Mouse (Mus musculus) pancreas, adult 10 weeks (tissue): ENCODE measurements around the gene Hist2h3b. TPM values are rescaled to one million over a fixed set of nuclear protein-coding genes. Genes with fewer than 3 reads are reported as not detected.

Experiments used
- polyA plus RNA-seq: library from polyadenylated mRNA; stranded (reverse); fragments of 350-450 nt; fragmentation: Illumina TruSeq; extraction: RNeasy Lipid Tissue Mini Kit (QIAGEN cat#74804); gene quantifications from one replicate; pipeline ENCODE4 v1.2.3, GENCODE M21; 2015; ENCODE audit warnings: low read depth, low replicate concordance; ENCODE audit not compliant: insufficient read depth

Gene Hist2h3b
- not detected for polyA plus RNA-seq

DNA sequence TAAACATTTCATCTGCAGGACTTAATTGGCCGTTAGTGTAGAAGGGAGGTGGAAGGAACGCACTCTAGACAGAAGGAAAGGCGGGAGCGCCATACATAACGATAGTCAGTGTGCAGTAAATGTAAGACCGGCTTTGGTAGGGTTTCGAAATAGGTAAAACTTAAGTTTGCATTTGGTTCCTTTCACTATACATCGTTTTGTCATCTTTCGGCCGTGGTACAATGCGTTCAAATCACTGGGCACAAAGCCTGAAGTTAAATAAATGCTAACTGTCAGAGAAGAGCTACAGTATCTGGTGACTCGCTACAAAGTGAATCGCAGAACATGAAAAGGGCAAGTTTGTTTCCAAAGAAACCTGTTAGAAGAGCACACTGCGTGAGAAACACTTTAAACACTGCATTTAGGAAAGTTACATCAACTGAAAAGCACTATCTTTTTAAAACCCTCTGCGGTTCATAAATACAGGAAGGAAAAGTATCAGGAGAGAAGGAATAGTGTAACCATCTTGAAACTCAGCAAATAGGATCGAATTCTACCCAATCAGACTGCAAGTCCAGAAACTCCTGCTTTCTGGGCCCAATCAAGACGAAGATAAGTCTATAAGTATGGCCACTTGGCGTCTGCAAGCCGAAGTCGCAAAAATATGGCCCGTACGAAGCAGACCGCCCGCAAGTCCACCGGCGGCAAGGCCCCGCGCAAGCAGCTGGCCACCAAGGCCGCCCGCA lies at the start of gene Hist2h3b:
Gene Hist2h3b (plus strand): TSS at position 604 of the 725 bp plus-strand sequence.

GRCm38 (mm10) chr3:96219661-96220130 lies 48.8 kb upstream of the Hist2h3b start, which contains the start of the genes Bola1 and Hist2h2ab:
TSS of gene Bola1 (minus strand) at chr3:96219709.
TSS of gene Hist2h2ab (plus strand) at chr3:96219865.

DNA sequence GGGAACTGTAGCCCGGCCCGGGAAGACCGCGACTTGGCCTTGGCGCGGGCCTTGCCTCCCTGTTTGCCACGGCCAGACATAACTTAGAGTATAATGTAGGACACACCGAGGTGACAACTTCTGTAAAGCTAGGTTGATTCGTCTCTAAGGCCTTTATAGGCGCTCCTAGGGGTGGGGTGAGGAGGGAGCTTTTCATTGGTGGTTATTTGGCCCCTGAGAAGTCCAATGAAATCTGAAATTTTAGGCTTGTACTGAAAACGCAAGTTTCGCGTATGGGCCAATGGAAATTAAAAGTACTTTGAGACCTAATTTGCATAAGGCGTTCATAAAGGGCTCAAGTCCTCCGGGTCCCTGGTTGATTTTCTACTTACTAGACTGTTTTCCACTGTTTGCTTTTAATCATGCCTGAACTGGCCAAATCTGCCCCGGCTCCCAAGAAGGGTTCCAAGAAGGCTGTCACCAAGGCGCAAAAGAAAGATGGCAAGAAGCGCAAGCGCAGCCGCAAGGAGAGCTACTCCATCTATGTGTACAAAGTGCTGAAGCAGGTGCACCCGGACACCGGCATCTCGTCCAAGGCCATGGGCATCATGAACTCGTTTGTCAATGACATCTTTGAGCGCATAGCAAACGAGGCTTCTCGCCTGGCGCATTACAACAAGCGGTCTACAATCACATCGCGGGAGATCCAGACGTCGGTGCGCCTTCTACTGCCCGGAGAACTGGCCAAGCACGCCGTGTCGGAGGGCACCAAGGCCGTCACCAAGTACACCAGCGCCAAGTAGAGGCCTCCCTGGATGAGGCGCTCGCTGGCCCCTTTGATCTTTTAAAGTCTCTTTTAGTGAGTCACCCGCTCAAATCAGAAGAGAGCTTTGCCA lies 47.5 kb upstream of the Hist2h3b start, which contains the start of the genes Hist2h2ac and Hist2h2be:
Gene Hist2h2ac (minus strand): TSS at position 116 of the 875 bp plus-strand sequence.
Gene Hist2h2be (plus strand): TSS at position 355 of the 875 bp plus-strand sequence.

GRCm38 (mm10) chr3:96238954-96239793 lies 29.3 kb upstream of the Hist2h3b start, which contains the start of gene Hist2h3c2:
TSS of gene Hist2h3c2 (minus strand) at chr3:96239127.

GRCm38 (mm10) chr3:96239949-96240798 lies 28.3 kb upstream of the Hist2h3b start, which contains the start of gene Hist2h2aa2:
TSS of gene Hist2h2aa2 (minus strand) at chr3:96240276.

DNA sequence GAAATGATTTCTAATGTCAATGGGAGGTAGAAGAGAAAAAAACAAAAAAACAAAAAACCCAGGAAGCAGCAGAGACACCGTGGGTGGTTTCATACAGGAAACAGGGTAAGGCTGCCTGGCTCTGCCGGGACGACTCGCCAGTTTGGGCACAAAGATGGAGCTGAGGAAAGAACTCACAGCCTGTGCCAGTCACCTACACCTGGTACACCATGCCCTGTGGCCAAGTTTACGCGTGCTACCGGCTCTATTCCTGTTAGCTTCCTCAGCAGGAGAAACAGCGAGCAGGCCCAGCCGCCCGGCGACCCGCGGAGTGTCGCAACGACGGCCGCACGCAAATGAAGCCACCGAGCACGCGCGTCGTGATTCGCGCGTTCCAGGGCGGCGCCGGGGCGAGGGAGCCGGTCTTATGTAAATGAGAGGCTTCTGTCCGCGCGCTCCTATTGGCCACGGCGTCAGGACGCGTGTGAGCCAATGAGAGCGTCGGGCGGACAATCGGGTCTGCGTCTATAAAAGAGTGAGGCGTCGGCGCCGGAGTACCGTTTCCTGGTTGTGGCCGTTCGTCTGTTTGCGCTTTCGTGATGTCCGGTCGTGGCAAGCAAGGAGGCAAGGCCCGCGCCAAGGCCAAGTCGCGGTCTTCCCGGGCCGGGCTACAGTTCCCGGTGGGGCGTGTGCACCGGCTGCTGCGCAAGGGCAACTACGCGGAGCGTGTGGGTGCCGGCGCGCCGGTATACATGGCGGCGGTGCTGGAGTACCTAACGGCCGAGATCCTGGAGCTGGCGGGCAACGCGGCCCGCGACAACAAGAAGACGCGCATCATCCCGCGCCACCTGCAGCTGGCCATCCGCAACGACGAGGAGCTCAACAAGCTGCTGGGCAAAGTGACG lies 23.2 kb upstream of the Hist2h3b start, which contains the start of gene Hist2h2aa1:
Gene Hist2h2aa1 (plus strand): TSS at position 495 of the 884 bp plus-strand sequence.

GRCm38 (mm10) chr3:96246427-96246856 lies 22.0 kb upstream of the Hist2h3b start, which contains the start of gene Hist2h3c1:
TSS of gene Hist2h3c1 (plus strand) at chr3:96246685.

GRCm38 (mm10) chr3:96262979-96263550 lies 5.4 kb upstream of the Hist2h3b start, which contains the start of gene Hist2h4:
TSS of gene Hist2h4 (minus strand) at chr3:96263311.

GRCm38 (mm10) chr3:96269511-96270474 lies 1.3 kb downstream of the Hist2h3b start, which contains the start of gene Hist2h2bb:
TSS of gene Hist2h2bb (plus strand) at chr3:96269752.

GRCm38 (mm10) chr3:96293787-96294186 lies 25.3 kb downstream of the Hist2h3b start, which contains the start of gene Fcgr1:
TSS of gene Fcgr1 (minus strand) at chr3:96293969.

Other genes starting within 250 kb of the Hist2h3b start
- 7.2 TPM for gene Vps45, start 210.2 kb upstream of the Hist2h3b start, polyA plus RNA-seq
- gene Otud7b, start 164.1 kb upstream of the Hist2h3b start, polyA plus RNA-seq = 4.3 TPM
- gene Mtmr11, start 106.7 kb upstream of the Hist2h3b start, polyA plus RNA-seq = 4.8 TPM
- gene Sf3b4, start 96.3 kb upstream of the Hist2h3b start, polyA plus RNA-seq = 11.0 TPM
- gene Sv2a, start 87.5 kb upstream of the Hist2h3b start, polyA plus RNA-seq = 3.8 TPM
- gene Bola1, start 48.9 kb upstream of the Hist2h3b start, polyA plus RNA-seq = 9.0 TPM
- gene Hist2h2ab, start 48.8 kb upstream of the Hist2h3b start, polyA plus RNA-seq = not detected
- gene Hist2h2ac, start 47.8 kb upstream of the Hist2h3b start, polyA plus RNA-seq = not detected
- gene Hist2h2be, start 47.5 kb upstream of the Hist2h3b start, polyA plus RNA-seq = 3.3 TPM
- gene Hist2h3c2, start 29.5 kb upstream of the Hist2h3b start, polyA plus RNA-seq = not detected
- 53.9 TPM for gene Hist2h2aa2, start 28.4 kb upstream of the Hist2h3b start, polyA plus RNA-seq
- 9.9 TPM for gene Hist2h2aa1, start 23.2 kb upstream of the Hist2h3b start, polyA plus RNA-seq
- gene Hist2h3c1, start 22.0 kb upstream of the Hist2h3b start, polyA plus RNA-seq = 5.1 TPM
- gene Hist2h4, start 5.3 kb upstream of the Hist2h3b start, polyA plus RNA-seq = 2.5 TPM
- gene Hist2h2bb, start 1.1 kb downstream of the Hist2h3b start, polyA plus RNA-seq = not detected
- 0.61 TPM for gene Fcgr1, start 25.3 kb downstream of the Hist2h3b start, polyA plus RNA-seq
- gene BC107364, start 183.7 kb downstream of the Hist2h3b start, polyA plus RNA-seq = not detected